Mouse (Mus musculus) midbrain, embryonic 15.5 days (tissue): ENCODE measurements at regions not wholly inside any gene's neighbourhood (a gene's known extent, or its start where the extent isn't known, plus 50 kb on each side); places are given as distances from the start of the nearest gene placed in this dataset.

Experiments used
- ATAC-seq: fragments of 200-750 bp; cut with Nextera tagmentation; replicated peaks from 2 replicates; pipeline ENCODE4 v1.8.0; 2017; ENCODE audit warnings: moderate TSS enrichment
- H3K27ac ChIP-seq: fragments of 300-500 bp; sonication (generic); 2 replicates; pipeline ENCODE4 v1.5.1; 2015; ENCODE audit warnings: mild to moderate bottlenecking, inconsistent platforms
- H3K27me3 ChIP-seq: fragments of 300-500 bp; sonication (generic); replicated peaks from 2 replicates; pipeline ENCODE4 v1.6.1; 2015; ENCODE audit warnings: inconsistent platforms
- H3K36me3 ChIP-seq: fragments of 300-500 bp; sonication (generic); replicated peaks from 2 replicates; pipeline ENCODE4 v1.6.1; 2015; ENCODE audit warnings: inconsistent platforms
- H3K4me1 ChIP-seq: fragments of 300-500 bp; sonication (generic); 2 replicates; pipeline ENCODE4 v1.6.1; 2015; ENCODE audit warnings: inconsistent platforms
- H3K4me2 ChIP-seq: fragments of 300-500 bp; sonication (generic); 2 replicates; pipeline ENCODE4 v1.6.1; 2015; ENCODE audit warnings: inconsistent platforms, mild to moderate bottlenecking, moderate library complexity
- H3K4me3 ChIP-seq: fragments of 300-500 bp; sonication (generic); 2 replicates; pipeline ENCODE4 v1.5.1; 2015; ENCODE audit warnings: mild to moderate bottlenecking, inconsistent platforms
- H3K9ac ChIP-seq: fragments of 300-500 bp; sonication (generic); 2 replicates; pipeline ENCODE4 v1.6.1; 2015; ENCODE audit warnings: mild to moderate bottlenecking, inconsistent platforms
- H3K9me3 ChIP-seq: fragments of 300-500 bp; sonication (generic); 2 replicates; pipeline ENCODE4 v1.6.1; 2016; ENCODE audit warnings: inconsistent platforms
- WGBS: fragments of 180-500 bp; shearing (Covaris S2); methylation state at CpG from one replicate; pipeline ENCODE4 v1.1.7; 2015; ENCODE audit warnings: mixed read lengths; 5-methylcytosine and 5-hydroxymethylcytosine counted together

- Histone ChIP-seq H3K4me1 (peaks cover 7% of the 10 kb centered on the region), H3K4me2 (no peak overlapping the region), H3K27ac (no peak overlapping the region), H3K9ac (no peak overlapping the region), H3K4me3 (no peak overlapping the region), H3K27me3 (no peaks in the 10 kb centered on the region), H3K36me3 (no peaks in the 10 kb centered on the region), H3K9me3 (no peaks in the 10 kb centered on the region)
- 34% methylated on average over 2 of the region's 2 CpGs for WGBS
- no peak for ATAC-seq
Observed at GRCm38 (mm10) chr12:25415232-25415631, 318.3 kb upstream of the Id2 start.

GRCm38 (mm10) chr12:25407301-25407700 is 310.4 kb upstream of the Id2 start:
- no peak overlapping the region for H3K27ac ChIP-seq
- WGBS = 99% methylated on average over 2 of the region's 2 CpGs
- no peak overlapping the region for H3K4me3 ChIP-seq
- no peak overlapping the region for H3K4me2 ChIP-seq
- H3K36me3 ChIP-seq = no peaks in the 10 kb centered on the region
- no peaks in the 10 kb centered on the region for H3K27me3 ChIP-seq
- H3K9ac ChIP-seq = no peak overlapping the region
- no peaks in the 10 kb centered on the region for H3K9me3 ChIP-seq
- H3K4me1 ChIP-seq = no peaks in the 10 kb centered on the region
- ATAC-seq = no peak

GRCm38 (mm10) chr12:25400326-25400725 is 303.4 kb upstream of the Id2 start:
- no peak overlapping the region for H3K4me3 ChIP-seq
- H3K27me3 ChIP-seq = no peaks in the 10 kb centered on the region
- H3K4me1 ChIP-seq = no peaks in the 10 kb centered on the region
- no peak overlapping the region for H3K9ac ChIP-seq
- no peak overlapping the region for H3K27ac ChIP-seq
- no peak overlapping the region for H3K4me2 ChIP-seq
- H3K36me3 ChIP-seq = no peaks in the 10 kb centered on the region
- ATAC-seq = no peak
- no peaks in the 10 kb centered on the region for H3K9me3 ChIP-seq
- 90% methylated on average over 5 of the region's 5 CpGs for WGBS

- no peak for ATAC-seq
- H3K4me1 ChIP-seq = no peaks in the 10 kb centered on the region
- H3K27ac ChIP-seq = no peak overlapping the region
- no peaks in the 10 kb centered on the region for H3K9me3 ChIP-seq
- WGBS = 87% methylated on average over 3 of the region's 3 CpGs
- no peak overlapping the region for H3K9ac ChIP-seq
- H3K4me3 ChIP-seq = no peak overlapping the region
- H3K36me3 ChIP-seq = no peaks in the 10 kb centered on the region
- H3K27me3 ChIP-seq = no peaks in the 10 kb centered on the region
- no peak overlapping the region for H3K4me2 ChIP-seq
Observed at GRCm38 (mm10) chr12:25398726-25399125, 301.8 kb upstream of the Id2 start.

- H3K36me3 ChIP-seq = no peaks in the 10 kb centered on the region
- H3K27ac ChIP-seq = no peak overlapping the region
- no peak overlapping the region for H3K4me3 ChIP-seq
- H3K4me1 ChIP-seq = no peaks in the 10 kb centered on the region
- H3K27me3 ChIP-seq = no peaks in the 10 kb centered on the region
- 94% methylated on average over 3 of the region's 3 CpGs for WGBS
- H3K4me2 ChIP-seq = no peak overlapping the region
- no peak for ATAC-seq
- H3K9ac ChIP-seq = no peak overlapping the region
- H3K9me3 ChIP-seq = no peaks in the 10 kb centered on the region
Observed at GRCm38 (mm10) chr12:25394326-25394725, 297.4 kb upstream of the Id2 start.

DNA sequence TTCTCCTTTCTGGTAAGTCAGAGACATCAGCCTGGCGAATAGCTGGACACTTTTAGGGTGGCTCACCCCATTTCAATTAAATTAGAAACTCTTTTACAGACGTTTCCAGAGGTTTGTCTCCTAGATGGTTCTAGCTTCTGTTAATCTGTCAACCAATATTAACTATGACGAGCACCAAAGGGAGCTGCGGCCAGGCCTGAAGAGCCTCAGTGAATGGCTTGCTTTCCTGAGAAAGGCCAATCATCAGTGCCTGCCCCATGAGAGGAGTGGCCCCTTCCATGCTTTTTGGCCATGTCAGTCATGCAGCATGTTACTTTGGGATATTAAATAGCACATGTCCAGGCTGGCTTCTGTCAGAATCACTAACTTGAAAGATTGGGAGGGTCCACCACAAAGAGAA is 296.6 kb upstream of the Id2 start:
- WGBS = 81% methylated on average over 4 of the region's 4 CpGs

GRCm38 (mm10) chr12:25389202-25389601 is 292.3 kb upstream of the Id2 start:
- no peak overlapping the region for H3K4me3 ChIP-seq
- 85% methylated on average over 5 of the region's 5 CpGs for WGBS
- H3K9ac ChIP-seq = no peak overlapping the region
- no peak overlapping the region for H3K27ac ChIP-seq
- no peaks in the 10 kb centered on the region for H3K27me3 ChIP-seq
- ATAC-seq = no peak
- H3K4me2 ChIP-seq = no peak overlapping the region
- no peaks in the 10 kb centered on the region for H3K4me1 ChIP-seq
- no peaks in the 10 kb centered on the region for H3K36me3 ChIP-seq
- no peaks in the 10 kb centered on the region for H3K9me3 ChIP-seq

More for the DNA sequence above, 296.6 kb upstream of the Id2 start:
- no peaks in the 10 kb centered on the region for H3K4me1 ChIP-seq
- no peak overlapping the region for H3K4me3 ChIP-seq
- no peaks in the 10 kb centered on the region for H3K9me3 ChIP-seq
- no peak overlapping the region for H3K27ac ChIP-seq
- H3K9ac ChIP-seq = no peak overlapping the region
- ATAC-seq = no peak
- no peaks in the 10 kb centered on the region for H3K36me3 ChIP-seq
- H3K27me3 ChIP-seq = no peaks in the 10 kb centered on the region
- no peak overlapping the region for H3K4me2 ChIP-seq

DNA sequence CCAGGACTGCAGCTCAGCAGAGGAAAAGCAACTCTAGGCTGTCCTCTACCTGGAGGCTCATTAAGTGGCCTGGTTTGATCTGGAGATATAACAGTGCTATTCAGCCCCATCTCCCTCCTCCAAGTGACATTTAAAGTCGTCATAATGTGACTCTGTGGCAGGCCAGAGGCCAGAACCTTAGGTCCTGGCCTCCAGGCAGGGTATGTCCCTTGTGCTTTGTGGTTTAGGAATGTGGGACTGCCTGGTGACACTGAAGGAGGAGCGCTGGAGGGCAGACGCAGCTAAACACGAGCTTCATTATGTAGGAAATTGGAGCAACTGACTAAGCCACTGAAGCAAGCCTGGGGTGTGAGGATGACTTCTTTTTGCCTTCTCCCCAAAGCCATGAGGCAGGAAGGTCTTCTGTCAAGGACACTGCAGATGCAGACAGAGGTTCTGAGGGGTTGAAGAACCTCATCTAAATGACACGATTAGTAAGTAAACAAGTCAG is 290.9 kb upstream of the Id2 start:
- Histone ChIP-seq H3K36me3 (no peaks in the 10 kb centered on the region), H3K4me2 (no peak overlapping the region), H3K9ac (no peak overlapping the region), H3K4me3 (no peak overlapping the region), H3K27ac (no peak overlapping the region), H3K4me1 (no peaks in the 10 kb centered on the region), H3K9me3 (no peaks in the 10 kb centered on the region), H3K27me3 (no peaks in the 10 kb centered on the region)
- ATAC-seq = no peak
- 66% methylated on average over 5 of the region's 5 CpGs for WGBS

DNA sequence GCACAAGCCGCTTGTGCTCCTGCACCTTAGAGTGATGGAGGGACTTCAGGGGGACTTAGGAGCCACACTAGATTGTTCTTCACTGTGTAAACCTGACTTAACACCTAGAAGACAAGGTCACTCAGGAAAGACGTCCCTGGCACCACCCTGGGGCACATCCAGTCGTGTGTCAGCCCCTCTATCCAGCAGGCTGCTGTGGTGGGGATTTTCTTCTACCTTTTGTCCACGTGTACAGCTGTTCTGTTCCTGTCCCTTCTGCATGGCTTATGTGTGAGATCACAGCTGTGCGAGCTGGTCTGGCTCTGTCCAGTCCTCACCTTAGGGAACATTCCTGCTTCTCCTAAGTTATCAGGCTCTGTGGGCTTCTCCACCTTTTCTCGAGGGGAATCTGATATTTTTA is 286.0 kb upstream of the Id2 start:
- H3K9ac ChIP-seq = no peak overlapping the region
- H3K27me3 ChIP-seq = no peaks in the 10 kb centered on the region
- no peaks in the 10 kb centered on the region for H3K9me3 ChIP-seq
- H3K4me1 ChIP-seq = no peaks in the 10 kb centered on the region; the same call in 1 of the 2 replicates
- 85% methylated on average over 6 of the region's 6 CpGs for WGBS
- H3K4me3 ChIP-seq = no peak overlapping the region
- no peaks in the 10 kb centered on the region for H3K36me3 ChIP-seq
- H3K4me2 ChIP-seq = no peak overlapping the region
- no peak overlapping the region for H3K27ac ChIP-seq
- no peak for ATAC-seq

DNA sequence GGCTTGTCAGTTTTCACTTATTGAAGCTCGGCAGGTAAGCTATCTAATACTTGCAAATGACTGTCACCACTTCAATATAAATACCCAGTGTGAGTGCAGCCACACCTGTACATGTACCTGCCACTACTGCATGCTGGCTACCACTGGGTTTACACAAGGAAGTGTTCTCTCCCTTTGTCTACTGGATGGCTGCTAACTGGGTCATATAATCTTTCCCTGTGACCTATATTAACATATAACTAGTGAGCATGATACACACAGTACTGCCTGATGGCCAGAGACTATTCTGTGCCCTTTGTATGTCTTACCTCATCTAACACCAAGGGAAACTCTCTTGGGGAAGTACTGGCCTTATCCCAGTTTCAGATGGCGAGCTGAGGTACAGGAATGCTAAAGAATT is 285.5 kb upstream of the Id2 start:
- Histone ChIP-seq H3K4me2 (no peak overlapping the region), H3K4me3 (no peak overlapping the region), H3K27me3 (no peaks in the 10 kb centered on the region), H3K36me3 (no peaks in the 10 kb centered on the region), H3K27ac (no peak overlapping the region), H3K9ac (no peak overlapping the region), H3K9me3 (no peaks in the 10 kb centered on the region), H3K4me1 (no peaks in the 10 kb centered on the region; the same call in 1 of the 2 replicates)
- no peak for ATAC-seq
- 92% methylated on average over 2 of the region's 2 CpGs for WGBS

DNA sequence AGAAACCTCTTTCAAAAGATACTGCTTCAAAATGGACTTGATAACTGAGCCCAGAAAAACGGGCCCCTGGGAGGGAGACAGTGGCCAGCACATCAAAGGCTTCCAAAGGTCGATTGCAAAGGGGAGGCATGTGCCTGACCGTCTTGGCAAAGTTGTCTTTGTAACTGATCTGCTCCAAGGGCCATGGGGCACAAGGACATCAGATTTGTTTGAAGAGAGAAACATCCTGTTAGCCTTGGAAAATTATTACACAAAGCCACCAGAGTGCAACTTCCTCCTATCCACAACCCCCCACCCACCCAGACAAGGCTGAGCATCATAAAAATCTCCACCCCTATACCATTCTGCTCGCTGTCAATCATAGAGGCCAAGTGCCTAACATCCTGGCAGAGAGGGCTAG is 284.7 kb upstream of the Id2 start:
- Histone ChIP-seq H3K4me1 (peaks cover 4% of the 10 kb centered on the region), H3K4me3 (no peak overlapping the region), H3K4me2 (no peak overlapping the region), H3K27ac (no peak overlapping the region), H3K9me3 (no peaks in the 10 kb centered on the region), H3K9ac (no peak overlapping the region), H3K27me3 (no peaks in the 10 kb centered on the region), H3K36me3 (no peaks in the 10 kb centered on the region)
- no peak for ATAC-seq
- WGBS = 53% methylated on average over 4 of the region's 4 CpGs

DNA sequence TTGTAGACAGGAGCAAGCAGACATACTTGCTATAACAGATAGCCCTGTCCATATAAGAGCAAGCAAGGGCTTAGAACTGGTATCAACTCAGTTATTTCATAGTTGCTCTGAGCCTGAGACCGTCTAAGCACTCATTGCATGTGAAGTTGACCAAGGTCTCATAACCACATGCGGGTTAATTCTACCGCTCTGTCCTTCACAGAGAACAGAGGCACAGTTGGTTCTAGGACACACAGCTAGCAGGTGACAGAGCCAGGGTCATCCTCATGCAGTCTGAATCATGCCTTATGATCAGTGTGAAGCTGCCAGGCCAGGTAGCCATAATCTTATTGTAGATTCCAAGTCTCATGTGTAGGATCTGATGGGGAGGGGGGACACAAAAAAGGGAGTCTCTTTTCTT is 283.1 kb upstream of the Id2 start:
- 96% methylated on average over 3 of the region's 3 CpGs for WGBS
- H3K4me3 ChIP-seq = no peak overlapping the region
- no peaks in the 10 kb centered on the region for H3K36me3 ChIP-seq
- H3K27me3 ChIP-seq = no peaks in the 10 kb centered on the region
- no peaks in the 10 kb centered on the region for H3K9me3 ChIP-seq
- no peak for ATAC-seq
- no peak overlapping the region for H3K9ac ChIP-seq
- peaks cover 10% of the 10 kb centered on the region for H3K4me1 ChIP-seq
- H3K4me2 ChIP-seq = no peak overlapping the region
- H3K27ac ChIP-seq = no peak overlapping the region

DNA sequence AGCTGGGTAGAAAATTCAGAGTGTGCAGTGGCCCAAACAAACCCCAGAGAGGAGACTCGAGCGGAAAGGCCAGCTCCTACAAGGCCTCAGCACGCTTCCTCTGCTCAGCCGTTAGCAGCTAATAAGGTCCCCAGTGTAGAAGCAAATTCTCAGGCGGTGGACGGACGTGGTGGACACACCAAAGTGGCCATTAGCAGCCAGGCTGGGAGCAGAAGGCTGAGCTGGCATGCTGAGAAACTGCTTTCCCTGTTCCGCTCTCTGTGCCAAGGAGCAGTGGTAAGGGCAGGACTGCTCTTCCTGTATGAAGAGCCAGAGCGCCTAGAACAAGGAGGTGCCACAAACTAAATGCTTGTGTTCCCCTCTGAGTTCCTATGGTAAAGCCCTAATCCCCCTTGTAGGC is 282.1 kb upstream of the Id2 start:
- WGBS = 53% methylated on average over 9 of the region's 9 CpGs
- ATAC-seq = no peak
- no peak overlapping the region for H3K9ac ChIP-seq
- H3K9me3 ChIP-seq = no peaks in the 10 kb centered on the region
- peaks cover 10% of the 10 kb centered on the region for H3K4me1 ChIP-seq
- no peaks in the 10 kb centered on the region for H3K27me3 ChIP-seq
- no peak overlapping the region for H3K4me2 ChIP-seq
- H3K4me3 ChIP-seq = no peak overlapping the region
- H3K36me3 ChIP-seq = no peaks in the 10 kb centered on the region
- H3K27ac ChIP-seq = no peak overlapping the region
